Mouse (Mus musculus) B cell, adult 62 days (primary cell): ENCODE measurements around the gene Numbl. TPM values are rescaled to one million over a fixed set of nuclear protein-coding genes. Genes with fewer than 3 reads are reported as not detected.

Experiments
- total RNA-seq: library from RNA; stranded (reverse); gene quantifications from 4 replicates; pipeline ENCODE4 v1.2.4, GENCODE M21; 2023

Gene Numbl
- 1.4 to 2.6 TPM (median 2.1 TPM) in 4 replicates for total RNA-seq

DNA sequence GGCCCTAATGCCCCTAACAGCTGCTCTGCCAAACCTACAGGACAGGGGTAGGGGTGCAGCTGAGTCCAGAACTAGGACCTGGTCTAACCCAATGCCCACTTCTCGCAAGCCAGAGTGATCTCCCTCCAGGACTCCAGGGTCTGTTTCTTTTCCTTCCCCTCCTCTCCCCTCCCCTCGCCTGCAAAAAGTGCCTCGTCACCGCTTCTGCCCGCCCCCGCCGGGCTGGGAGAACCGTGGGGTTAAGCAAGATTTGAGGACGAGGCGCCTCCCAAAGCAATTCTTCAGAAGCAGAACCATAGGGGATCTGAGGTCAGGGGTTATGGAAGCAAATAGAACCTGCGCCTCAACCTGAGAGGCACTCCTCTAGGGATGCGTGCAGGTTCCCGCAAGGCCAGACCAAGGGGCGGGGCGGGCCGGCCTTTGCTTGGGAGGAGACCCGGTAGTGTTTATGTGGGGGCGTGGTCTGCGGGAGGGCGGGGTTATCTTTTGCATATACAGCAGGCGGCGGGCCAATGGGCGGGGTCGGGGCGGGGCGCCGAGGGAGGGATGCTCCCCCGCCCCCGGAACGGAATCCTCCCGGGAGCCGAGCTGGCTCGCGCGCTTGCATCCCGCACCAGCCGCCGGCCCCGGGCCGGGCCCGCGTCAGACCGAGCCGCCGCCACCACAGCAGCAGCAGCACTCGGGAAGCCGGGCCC lies at the start of gene Numbl:
Numbl (plus strand) TSS at position 229 of the 695 bp plus-strand sequence.

DNA sequence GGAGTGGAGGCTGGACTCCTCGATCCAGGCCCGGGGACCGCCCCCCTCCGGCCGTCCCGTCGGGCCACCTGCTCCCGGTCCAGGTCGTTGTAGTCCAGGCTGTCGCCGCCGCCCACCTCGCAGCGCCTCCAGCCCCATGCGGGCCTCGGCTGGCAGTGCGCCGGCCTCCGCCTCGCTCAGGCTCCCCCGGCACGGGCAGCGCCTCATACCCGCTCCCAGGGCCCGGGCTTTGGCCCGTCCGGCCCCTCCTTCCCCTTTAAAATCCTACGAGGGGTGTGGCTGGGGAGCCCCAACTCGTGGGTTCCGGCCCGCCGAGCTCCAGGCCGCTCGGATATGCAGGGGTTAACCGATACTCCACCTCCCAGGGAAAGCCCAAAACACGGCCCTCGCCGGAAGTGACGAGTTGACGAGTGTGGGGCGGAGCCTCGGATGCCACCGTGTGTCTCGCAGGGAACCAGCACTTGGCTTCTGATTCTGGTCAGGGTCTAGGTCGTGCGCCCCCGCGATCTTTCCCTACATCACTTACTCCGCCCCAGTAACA lies 29.9 kb upstream of the Numbl start, which contains the start of gene Itpkc:
Itpkc (minus strand) TSS at position 381 of the 541 bp plus-strand sequence.

DNA sequence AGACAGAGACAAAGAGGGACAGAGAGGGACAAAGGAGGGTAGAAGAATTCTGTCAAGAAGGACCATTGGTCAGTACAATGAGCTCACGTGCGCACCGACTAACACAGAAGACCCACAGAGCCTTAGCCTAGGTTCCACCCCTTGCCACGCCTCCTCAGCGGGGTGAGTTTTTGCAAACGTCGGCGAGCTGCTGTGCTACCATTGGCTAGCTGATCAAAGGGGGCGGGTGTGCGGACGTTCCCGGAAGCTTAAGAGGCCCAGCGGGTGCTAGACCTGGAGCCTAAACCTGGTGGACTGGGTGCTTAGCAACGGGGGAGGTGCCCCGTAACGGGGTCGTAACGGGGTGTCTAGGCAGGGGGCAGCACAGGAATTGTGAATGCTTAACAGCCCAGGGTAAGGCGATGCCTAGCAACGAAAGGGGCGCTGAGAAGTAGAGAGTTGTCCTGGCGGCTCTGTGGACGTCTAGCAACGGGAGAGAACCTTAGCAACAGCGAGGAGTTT lies 25.4 kb upstream of the Numbl start, which contains the start of gene Coq8b:
Coq8b (plus strand) TSS at position 243 of the 501 bp plus-strand sequence.

Other genes starting within 250 kb of the Numbl start
- gene Cyp2a12, start 229.4 kb upstream of the Numbl start, total RNA-seq = not detected in 4 replicates
- gene Cyp2f2, start 138.5 kb upstream of the Numbl start, total RNA-seq = not detected in 4 replicates
- gene Cyp2t4, start 104.7 kb upstream of the Numbl start, total RNA-seq = not detected in 4 replicates
- gene Egln2, start 91.6 kb upstream of the Numbl start, total RNA-seq = 177 to 204 TPM (median 188 TPM) in 4 replicates
- 147 to 182 TPM (median 171 TPM) in 4 replicates for gene Rab4b, start 79.5 kb upstream of the Numbl start, total RNA-seq
- gene Gm21983, start 77.3 kb upstream of the Numbl start, total RNA-seq = not detected in 4 replicates
- gene Mia, start 77.3 kb upstream of the Numbl start, total RNA-seq = 1.1 to 3.3 TPM (median 1.2 TPM) in 3 of 4 replicates, not detected in the other
- gene BC024978, start 62.7 kb upstream of the Numbl start, total RNA-seq = 11.5 to 19.8 TPM (median 17.1 TPM) in 4 replicates
- gene Snrpa, start 62.2 kb upstream of the Numbl start, total RNA-seq = 112 to 116 TPM (median 114 TPM) in 4 replicates
- 18.8 to 22.0 TPM (median 20.4 TPM) in 4 replicates for gene Itpkc, start 29.8 kb upstream of the Numbl start, total RNA-seq
- 24.1 to 29.2 TPM (median 27.8 TPM) in 4 replicates for gene Coq8b, start 25.4 kb upstream of the Numbl start, total RNA-seq
- gene Ltbp4, start 79.3 kb downstream of the Numbl start, total RNA-seq = 0.83 to 1.2 TPM (median 1.0 TPM) in 4 replicates
- gene Shkbp1, start 97.6 kb downstream of the Numbl start, total RNA-seq = 85.2 to 97.4 TPM (median 91.1 TPM) in 4 replicates
- 7.5 to 14.1 TPM (median 9.1 TPM) in 3 of 4 replicates, not detected in the other for gene Gm20479, start 99.0 kb downstream of the Numbl start, total RNA-seq
- gene Sptbn4, start 189.3 kb downstream of the Numbl start, total RNA-seq = 0.18 to 0.29 TPM (median 0.28 TPM) in 3 of 4 replicates, not detected in the other
- gene Blvrb, start 189.5 kb downstream of the Numbl start, total RNA-seq = 68.1 to 75.9 TPM (median 70.4 TPM) in 4 replicates
- 12.7 to 16.7 TPM (median 15.1 TPM) in 4 replicates for gene Sertad3, start 215.3 kb downstream of the Numbl start, total RNA-seq
- gene Sertad1, start 228.5 kb downstream of the Numbl start, total RNA-seq = 32.1 to 39.2 TPM (median 35.5 TPM) in 4 replicates
- gene Prx, start 240.9 kb downstream of the Numbl start, total RNA-seq = 0.18 to 0.44 TPM (median 0.29 TPM) in 3 of 4 replicates, not detected in the other